Mouse (Mus musculus) liver, adult 2 months (tissue): ENCODE measurements around the gene Fgfr2. TPM values are rescaled to one million over a fixed set of nuclear protein-coding genes. Genes with fewer than 3 reads are reported as not detected.
A peak's percentile ranks its signal among the peaks of the same experiment; 100 is the strongest.

Source experiments
- DNase-seq: peaks from one replicate; pipeline ENCODE4 v3.0.0-alpha.2; 2011; ENCODE audit warnings: low read depth, low spot score; ENCODE audit errors: extremely low read depth
- H3K27ac ChIP-seq: fragments of 200-500 bp; replicated peaks from 2 replicates; pipeline ENCODE4 v1.5.1; 2012; ENCODE audit warnings: low read depth, mild to moderate bottlenecking, control low read depth, inconsistent platforms, low read length; ENCODE audit not compliant: insufficient read depth
- H3K27me3 ChIP-seq: fragments of 200-500 bp; 2 replicates; pipeline ENCODE4 v1.6.1; 2012; ENCODE audit warnings: mild to moderate bottlenecking, moderate library complexity, low read length, inconsistent platforms; ENCODE audit not compliant: control insufficient read depth, insufficient read depth
- H3K36me3 ChIP-seq: fragments of 200-500 bp; 2 replicates; pipeline ENCODE4 v1.6.1; 2012; ENCODE audit warnings: low read length, inconsistent platforms; ENCODE audit not compliant: control insufficient read depth, insufficient read depth
- H3K4me1 ChIP-seq: fragments of 200-500 bp; 2 replicates; pipeline ENCODE4 v1.6.1; 2011; ENCODE audit warnings: low read length; ENCODE audit not compliant: control insufficient read depth, insufficient read depth
- H3K4me3 ChIP-seq: fragments of 200-500 bp; 2 replicates; pipeline ENCODE4 v1.5.1; 2011; ENCODE audit warnings: low read depth, mild to moderate bottlenecking, control low read depth, low read length, moderate library complexity; ENCODE audit not compliant: insufficient read depth
- H3K79me2 ChIP-seq: fragments of 200-500 bp; 2 replicates; pipeline ENCODE4 v1.6.1; 2012; ENCODE audit warnings: inconsistent platforms, mild to moderate bottlenecking, low read length, moderate library complexity; ENCODE audit not compliant: control insufficient read depth, insufficient read depth
- H3K9ac ChIP-seq: fragments of 200-500 bp; 2 replicates; pipeline ENCODE4 v1.6.1; 2012; ENCODE audit warnings: low read depth, mild to moderate bottlenecking, control low read depth, inconsistent platforms, low read length
- CTCF ChIP-seq: fragments of 200-500 bp; IDR thresholded peaks from 2 replicates; pipeline ENCODE4 v1.5.1; 2011; ENCODE audit warnings: low read depth, low read length, control low read depth
- POLR2A ChIP-seq: fragments of 200-500 bp; IDR thresholded peaks from 2 replicates; pipeline ENCODE4 v1.6.1; 2011; ENCODE audit warnings: low read length, control low read depth; ENCODE audit not compliant: insufficient read depth; ENCODE audit errors: extremely low read depth
- WGBS: fragments of 180-500 bp; shearing (Covaris S2); methylation state at CpG from one replicate; pipeline ENCODE4 v1.1.7; 2018; 5-methylcytosine and 5-hydroxymethylcytosine counted together
- polyA plus RNA-seq: library from polyadenylated mRNA; depleted of rRNA; stranded (reverse); fragments of >200 nt; gene quantifications from 2 replicates; pipeline ENCODE4 v1.2.3, GENCODE M21; 2012
- total RNA-seq: library from RNA; depleted of rRNA; stranded (reverse); fragments of >200 nt; gene quantifications from 2 replicates; pipeline ENCODE4 v1.2.3, GENCODE M21; 2014

Gene Fgfr2
- total and polyA plus RNA-seq, 2 experiments, result 16.7 to 35.2 TPM

DNA sequence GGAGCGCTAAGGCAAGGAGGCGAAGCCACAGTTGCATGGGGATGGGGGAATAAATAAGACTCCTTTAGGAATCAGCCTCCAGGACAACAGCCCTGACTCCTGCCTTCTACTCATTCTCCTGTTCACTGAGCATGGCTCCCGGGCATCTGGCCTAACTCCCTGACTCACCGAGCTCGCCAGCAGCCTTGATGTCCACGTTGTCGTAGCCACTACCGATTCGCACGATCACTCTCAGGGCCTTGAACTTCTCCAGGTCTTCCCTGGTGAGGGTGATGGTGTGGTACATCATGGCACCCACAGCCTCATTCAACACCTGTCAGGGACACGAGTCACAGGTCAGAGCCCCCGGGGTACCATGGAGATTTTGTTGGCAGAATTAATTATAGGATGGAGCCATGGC is 124.5 kb downstream of the Fgfr2 start:
- H3K4me1 ChIP-seq, result no peaks in the 10 kb centered on the region
- DNase-seq, result no peak
- no peak overlapping the region for H3K9ac ChIP-seq
- H3K27me3 ChIP-seq, result no peaks in the 10 kb centered on the region
- H3K79me2 ChIP-seq, result no peaks in the 10 kb centered on the region
- TF ChIP-seq POLR2A, result no peak
- TF ChIP-seq CTCF, result no peak
- 91% methylated on average over 12 of the region's 12 CpGs for WGBS
- no peak overlapping the region for H3K27ac ChIP-seq
- H3K4me3 ChIP-seq, result no peak overlapping the region
- no peaks in the 10 kb centered on the region for H3K36me3 ChIP-seq

DNA sequence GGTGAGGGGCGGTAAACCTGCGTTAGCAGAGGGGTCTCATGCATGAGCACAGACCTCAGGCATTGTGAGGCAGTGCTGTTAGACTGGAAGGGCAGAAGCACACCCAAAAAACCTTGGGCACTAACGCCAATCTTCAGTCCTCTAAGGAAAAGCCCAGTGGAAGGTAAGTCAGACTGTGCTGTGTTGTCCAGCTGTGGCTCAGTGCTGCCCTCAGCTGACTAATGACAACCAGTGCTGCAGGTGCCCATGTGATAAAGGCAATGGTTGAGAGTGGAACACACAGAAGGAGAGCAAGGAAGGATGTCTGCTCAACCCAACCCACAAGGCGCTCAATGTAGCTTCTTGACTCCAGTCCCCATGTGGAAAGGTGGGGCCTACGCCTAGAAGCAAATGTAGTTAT is 126.8 kb downstream of the Fgfr2 start:
- H3K27ac ChIP-seq, result no peak overlapping the region
- H3K4me3 ChIP-seq, result no peak overlapping the region
- DNase-seq, result peak; percentile 47
- H3K4me1 ChIP-seq, result no peaks in the 10 kb centered on the region
- no peaks in the 10 kb centered on the region for H3K27me3 ChIP-seq
- no peaks in the 10 kb centered on the region for H3K36me3 ChIP-seq
- H3K9ac ChIP-seq, result no peak overlapping the region
- no peaks in the 10 kb centered on the region for H3K79me2 ChIP-seq
- 79% methylated on average over 5 of the region's 5 CpGs for WGBS
- TF ChIP-seq CTCF, result peak; percentile 90
- no peak for TF ChIP-seq POLR2A

DNA sequence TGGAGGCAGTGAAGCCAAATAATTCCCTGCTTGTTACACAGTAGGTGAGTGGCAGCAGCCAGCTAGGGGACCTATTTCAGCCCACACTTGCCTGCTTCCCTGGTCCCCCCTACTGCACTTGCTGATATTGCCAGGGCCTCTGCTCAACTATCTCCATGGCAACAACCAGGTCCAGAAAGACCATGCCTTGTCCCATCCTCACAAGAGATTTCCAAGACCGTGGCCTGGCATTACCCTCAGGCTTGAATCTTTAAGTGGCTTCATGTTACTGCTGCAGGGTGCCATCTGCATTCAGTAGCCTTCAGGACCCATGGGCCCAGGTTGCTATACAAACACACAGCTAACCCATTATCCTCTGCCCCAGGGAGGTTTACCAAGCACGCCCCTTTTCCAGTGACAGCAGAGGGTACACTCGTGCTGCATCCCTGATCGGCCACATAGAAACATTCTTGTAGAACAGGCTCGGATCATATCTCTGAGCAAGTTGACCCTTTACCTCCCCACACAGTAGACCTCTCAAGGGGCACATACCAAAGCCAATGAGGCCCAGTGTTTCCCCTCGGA is 128.4 kb downstream of the Fgfr2 start:
- DNase-seq, result no peak
- no peak overlapping the region for H3K9ac ChIP-seq
- no peaks in the 10 kb centered on the region for H3K27me3 ChIP-seq
- H3K27ac ChIP-seq, result no peak overlapping the region
- no peak overlapping the region for H3K4me3 ChIP-seq
- no peaks in the 10 kb centered on the region for H3K36me3 ChIP-seq
- no peaks in the 10 kb centered on the region for H3K4me1 ChIP-seq
- TF ChIP-seq POLR2A, result no peak
- TF ChIP-seq CTCF, result no peak
- 89% methylated on average over 6 of the region's 6 CpGs for WGBS
- H3K79me2 ChIP-seq, result no peaks in the 10 kb centered on the region

DNA sequence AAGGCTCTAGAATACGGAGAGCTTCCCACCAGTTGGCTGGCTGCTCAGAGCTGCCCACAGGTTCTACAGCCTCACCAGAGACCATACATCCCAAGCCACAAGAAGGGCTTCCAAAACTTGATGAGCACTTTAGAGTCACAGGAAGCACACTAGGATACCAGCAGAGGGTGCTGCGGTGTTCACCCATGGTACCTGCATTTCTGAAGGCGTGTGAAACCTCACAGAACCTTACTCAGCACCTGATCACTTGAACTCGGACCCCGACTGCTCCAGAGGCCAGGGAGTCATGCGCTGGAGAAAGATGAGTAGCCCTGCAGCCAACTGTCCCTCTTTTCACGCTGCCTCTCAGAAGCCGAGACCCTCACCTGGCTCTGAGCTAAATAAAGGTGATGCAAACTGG is 129.0 kb downstream of the Fgfr2 start:
- TF ChIP-seq POLR2A (no peak), CTCF (peak; percentile 18; the same call in 1 of the 2 replicates)
- no peaks in the 10 kb centered on the region for H3K27me3 ChIP-seq
- no peaks in the 10 kb centered on the region for H3K4me1 ChIP-seq
- DNase-seq, result no peak
- H3K9ac ChIP-seq, result no peak overlapping the region
- H3K36me3 ChIP-seq, result no peaks in the 10 kb centered on the region
- H3K4me3 ChIP-seq, result no peak overlapping the region
- 86% methylated on average over 8 of the region's 8 CpGs for WGBS
- H3K79me2 ChIP-seq, result no peaks in the 10 kb centered on the region
- H3K27ac ChIP-seq, result no peak overlapping the region

DNA sequence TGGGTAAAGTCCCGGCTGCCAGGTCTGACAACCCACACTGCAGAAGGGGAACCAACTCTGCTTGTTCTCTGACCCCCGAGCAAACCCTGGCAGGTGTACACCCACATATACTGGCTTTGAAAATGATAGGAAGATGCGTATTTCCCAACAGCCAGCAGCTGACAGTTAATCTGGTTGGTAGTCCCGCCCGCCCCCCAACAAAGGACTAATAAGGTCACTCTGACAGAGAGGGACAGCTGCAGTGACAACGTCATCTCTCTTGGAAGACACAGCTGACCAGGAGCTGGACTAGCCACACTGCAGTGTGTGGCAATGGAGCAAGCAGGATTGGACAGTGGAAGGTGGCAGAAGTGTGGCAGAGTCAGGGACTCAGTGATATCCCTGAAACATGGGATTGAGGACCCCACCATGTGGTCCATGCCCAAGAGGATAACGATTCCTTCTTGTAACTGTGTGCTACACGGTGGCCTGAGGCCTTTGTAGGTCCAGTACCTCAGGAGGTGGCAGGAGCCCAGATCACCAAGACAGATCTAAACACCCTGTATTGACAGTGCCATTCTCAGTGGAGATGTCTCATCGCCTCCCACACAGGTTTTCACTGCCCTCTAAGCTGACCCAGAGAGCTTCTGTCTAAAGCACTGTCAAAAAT is 130.1 kb downstream of the Fgfr2 start:
- Histone ChIP-seq H3K4me3 (no peak overlapping the region), H3K27me3 (no peaks in the 10 kb centered on the region), H3K36me3 (no peaks in the 10 kb centered on the region), H3K79me2 (no peaks in the 10 kb centered on the region), H3K4me1 (no peaks in the 10 kb centered on the region), H3K27ac (no peak overlapping the region), H3K9ac (no peak overlapping the region)
- TF ChIP-seq CTCF (no peak), POLR2A (no peak)
- WGBS, result 88% methylated on average over 9 of the region's 9 CpGs
- no peak for DNase-seq

DNA sequence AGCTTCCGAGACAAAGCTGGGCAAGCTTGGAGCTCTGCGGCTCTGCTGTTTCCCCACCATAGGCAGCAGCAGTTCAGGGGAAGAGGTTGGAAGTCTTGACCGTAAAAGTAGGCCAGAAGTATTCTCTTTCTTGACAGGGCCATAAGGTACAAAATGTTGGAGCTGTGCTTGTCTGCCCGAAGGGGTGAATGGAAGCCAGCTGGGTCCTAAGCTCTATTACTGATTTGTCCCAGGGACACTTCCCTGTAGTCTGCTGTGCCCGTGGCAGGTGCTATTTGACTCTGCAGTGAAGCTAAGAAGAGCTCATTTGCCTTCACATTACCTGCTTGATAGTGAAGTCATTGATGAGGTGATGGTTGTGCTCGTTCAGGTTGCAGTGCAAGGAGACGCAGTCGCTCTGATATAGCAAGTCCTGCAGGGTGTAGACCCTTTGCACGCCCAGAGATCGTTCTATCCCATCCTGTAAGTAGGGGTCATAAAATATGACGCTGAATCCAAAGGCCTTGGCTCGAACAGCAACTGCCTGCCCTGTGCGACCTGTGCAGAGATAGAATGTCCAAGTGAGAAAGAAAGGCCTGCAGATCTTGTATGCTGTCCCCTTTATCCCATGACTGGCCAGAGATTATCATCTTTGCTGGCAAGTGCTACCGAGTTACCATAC is 131.8 kb downstream of the Fgfr2 start:
- 91% methylated on average over 14 of the region's 14 CpGs for WGBS
- H3K36me3 ChIP-seq, result peaks cover 2% of the 10 kb centered on the region
- H3K9ac ChIP-seq, result no peak overlapping the region

More for the DNA sequence above, 131.8 kb downstream of the Fgfr2 start:
- Histone ChIP-seq H3K4me1 (no peaks in the 10 kb centered on the region), H3K27ac (no peak overlapping the region), H3K4me3 (no peak overlapping the region), H3K27me3 (no peaks in the 10 kb centered on the region), H3K79me2 (no peaks in the 10 kb centered on the region)
- no peak for TF ChIP-seq POLR2A
- no peak for TF ChIP-seq CTCF
- no peak for DNase-seq
